Mouse (Mus musculus) brain, embryonic 14.5 days (tissue): ENCODE results near the gene Coq4.

ENCODE experiments used
- CTCF ChIP-seq: fragments of 200-500 bp; IDR thresholded peaks from 2 replicates; pipeline ENCODE4 v1.5.1; 2012; ENCODE audit warnings: inconsistent platforms, mild to moderate bottlenecking, moderate library complexity, borderline replicate concordance; ENCODE audit not compliant: insufficient read depth, insufficient read length; ENCODE audit errors: extremely low read depth
- POLR2A ChIP-seq: fragments of 200-500 bp; IDR thresholded peaks from 2 replicates; pipeline ENCODE4 v1.6.1; 2012; ENCODE audit warnings: mild to moderate bottlenecking, inconsistent platforms, borderline replicate concordance; ENCODE audit not compliant: poor library complexity, insufficient read depth, insufficient read length, severe bottlenecking; ENCODE audit errors: extremely low read depth

DNA sequence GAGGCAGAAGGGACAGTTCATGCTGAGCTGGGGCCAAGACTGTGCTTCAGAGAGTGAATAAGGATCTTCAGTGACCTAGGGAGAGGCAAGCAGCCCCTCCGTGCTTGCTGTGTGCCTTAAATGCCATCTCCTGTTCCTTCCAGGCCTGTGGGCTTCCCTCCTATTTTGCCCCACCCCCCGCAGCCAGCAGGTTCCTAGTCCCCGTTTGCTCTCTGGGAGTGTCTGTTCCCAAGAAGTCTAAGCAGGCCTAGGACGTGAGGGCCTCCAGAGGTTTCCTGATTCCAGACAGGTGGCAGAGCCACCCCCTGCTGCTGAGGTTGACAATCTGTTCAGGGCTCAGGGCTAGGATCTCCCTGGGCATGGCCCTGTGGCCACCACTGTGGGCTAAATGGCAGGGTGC is 48.5 kb upstream of the Coq4 start:
- TF ChIP-seq CTCF (no peak), POLR2A (no peak)
